Mouse (Mus musculus) heart, embryonic 12.5 days (tissue): Measurements from ENCODE around the gene Trap1a. TPM values are rescaled to one million over a fixed set of nuclear protein-coding genes. Genes with fewer than 3 reads are reported as not detected.
"Not testable (repeated sequence)": the region's sequence is repeated elsewhere in the genome, so short reads cannot be mapped to it uniquely, and the experiment has no call there.

Experiments used
- ATAC-seq: fragments of 200-750 bp; cut with Nextera tagmentation; 2 replicates; pipeline ENCODE4 v1.8.0; 2017; ENCODE audit warnings: moderate TSS enrichment, moderate library complexity; ENCODE audit not compliant: insufficient number of reproducible peaks, low FRiP score
- H3K27ac ChIP-seq: fragments of 300-500 bp; sonication (generic); 2 replicates; pipeline ENCODE4 v1.5.1; 2016; ENCODE audit warnings: mild to moderate bottlenecking, moderate library complexity; ENCODE audit not compliant: poor library complexity, severe bottlenecking
- H3K27me3 ChIP-seq: fragments of 300-500 bp; sonication (generic); replicated peaks from 2 replicates; pipeline ENCODE4 v1.6.1; 2016; ENCODE audit warnings: mild to moderate bottlenecking, moderate library complexity
- H3K36me3 ChIP-seq: fragments of 300-500 bp; sonication (generic); 2 replicates; pipeline ENCODE4 v1.6.1; 2016; ENCODE audit warnings: mild to moderate bottlenecking, moderate library complexity
- H3K4me1 ChIP-seq: fragments of 300-500 bp; sonication (generic); replicated peaks from 2 replicates; pipeline ENCODE4 v1.6.1; 2016; ENCODE audit warnings: mild to moderate bottlenecking
- H3K4me2 ChIP-seq: fragments of 300-500 bp; sonication (generic); 2 replicates; pipeline ENCODE4 v1.6.1; 2016; ENCODE audit warnings: mild to moderate bottlenecking, moderate library complexity
- H3K4me3 ChIP-seq: fragments of 300-500 bp; sonication (generic); 2 replicates; pipeline ENCODE4 v1.5.1; 2016; ENCODE audit warnings: mild to moderate bottlenecking
- H3K9ac ChIP-seq: fragments of 300-500 bp; sonication (generic); 2 replicates; pipeline ENCODE4 v1.6.1; 2016; ENCODE audit warnings: mild to moderate bottlenecking, moderate library complexity
- H3K9me3 ChIP-seq: fragments of 300-500 bp; sonication (generic); replicated peaks from 2 replicates; pipeline ENCODE4 v1.6.1; 2016; ENCODE audit warnings: mild to moderate bottlenecking, moderate library complexity
- WGBS: fragments of 180-500 bp; shearing (Covaris S2); methylation state at CpG from one replicate; pipeline ENCODE4 v1.1.7; 2016; 5-methylcytosine and 5-hydroxymethylcytosine counted together
- polyA plus RNA-seq: library from polyadenylated mRNA; unstranded; fragments of >200 nt; fragmentation: Nextera tagmentation; extraction: Ambion mirVana; gene quantifications from 2 replicates; pipeline ENCODE4 v1.2.1, GENCODE M21; 2016

The Trap1a gene
- polyA plus RNA-seq = 0.22 and 0.52 TPM in 2 replicates

GRCm38 (mm10) chrX:139333263-139333994 lies at the start of gene Trap1a:
Gene Trap1a, plus strand, starts transcription at chrX:139333683.
- Histone ChIP-seq H3K27me3 (no peaks in the 10 kb centered on the region), H3K9ac (no peak within 1 kb of the TSS), H3K27ac (no peak within 1 kb of the TSS), H3K4me1 (no peaks in the 10 kb centered on the region), H3K36me3 (no peaks in the 10 kb centered on the region), H3K4me2 (no peak within 1 kb of the TSS), H3K9me3 (no peaks in the 10 kb centered on the region), H3K4me3 (no peak within 1 kb of the TSS)
- 84% methylated on average over 24 of the region's 24 CpGs for WGBS
- no peak for ATAC-seq

GRCm38 (mm10) chrX:139293114-139293513 lies 40.4 kb upstream of the Trap1a start:
- 76% methylated on average over 2 of the region's 2 CpGs for WGBS
- Histone ChIP-seq H3K9ac (no peak overlapping the region), H3K27ac (no peak overlapping the region), H3K4me3 (no peak overlapping the region), H3K27me3 (no peaks in the 10 kb centered on the region), H3K36me3 (no peaks in the 10 kb centered on the region), H3K4me1 (no peaks in the 10 kb centered on the region), H3K4me2 (no peak overlapping the region), H3K9me3 (no peaks in the 10 kb centered on the region)
- no peak for ATAC-seq

- Histone ChIP-seq H3K36me3 (no peaks in the 10 kb centered on the region), H3K4me3 (no peak overlapping the region), H3K4me2 (no peak overlapping the region), H3K9ac (no peak overlapping the region), H3K4me1 (no peaks in the 10 kb centered on the region), H3K27ac (no peak overlapping the region), H3K9me3 (no peaks in the 10 kb centered on the region), H3K27me3 (no peaks in the 10 kb centered on the region)
- WGBS = 70% methylated on average over 1 of the region's 1 CpGs
- no peak for ATAC-seq
These were observed 38.2 kb upstream of the Trap1a start for GRCm38 (mm10) chrX:139295325-139295724.

GRCm38 (mm10) chrX:139317356-139317755 lies 16.1 kb upstream of the Trap1a start:
- H3K27ac ChIP-seq, H3K4me1 ChIP-seq, H3K9me3 ChIP-seq, H3K4me2 ChIP-seq, ATAC-seq, H3K36me3 ChIP-seq, H3K4me3 ChIP-seq, H3K9ac ChIP-seq, H3K27me3 ChIP-seq: not testable (repeated sequence)
- 64% methylated on average over 5 of the region's 5 CpGs for WGBS

GRCm38 (mm10) chrX:139332583-139332982 lies 900 bp upstream of the Trap1a start:
- no peak overlapping the region for H3K4me2 ChIP-seq
- no peaks in the 10 kb centered on the region for H3K9me3 ChIP-seq
- H3K4me1 ChIP-seq = no peaks in the 10 kb centered on the region
- H3K9ac ChIP-seq = no peak overlapping the region
- no peak for ATAC-seq
- H3K27ac ChIP-seq = no peak overlapping the region
- H3K36me3 ChIP-seq = no peaks in the 10 kb centered on the region
- WGBS = 90% methylated on average over 9 of the region's 9 CpGs
- H3K27me3 ChIP-seq = no peaks in the 10 kb centered on the region
- H3K4me3 ChIP-seq = no peak overlapping the region

GRCm38 (mm10) chrX:139334504-139335418 lies 1.3 kb downstream of the Trap1a start:
- Histone ChIP-seq H3K27ac (no peak overlapping the region), H3K9ac (no peak overlapping the region), H3K27me3 (no peaks in the 10 kb centered on the region), H3K36me3 (no peaks in the 10 kb centered on the region), H3K4me2 (no peak overlapping the region), H3K9me3 (no peaks in the 10 kb centered on the region), H3K4me3 (no peak overlapping the region), H3K4me1 (no peaks in the 10 kb centered on the region)
- 78% methylated on average over 12 of the region's 14 CpGs for WGBS
- ATAC-seq = no peak

- no peak for ATAC-seq
- 63% methylated on average over 3 of the region's 3 CpGs for WGBS
- no peaks in the 10 kb centered on the region for H3K27me3 ChIP-seq
- H3K4me1 ChIP-seq = no peaks in the 10 kb centered on the region
- H3K4me3 ChIP-seq = no peak overlapping the region
- H3K9ac ChIP-seq = no peak overlapping the region
- H3K9me3 ChIP-seq = no peaks in the 10 kb centered on the region
- H3K27ac ChIP-seq = no peak overlapping the region
- no peak overlapping the region for H3K4me2 ChIP-seq
- no peaks in the 10 kb centered on the region for H3K36me3 ChIP-seq
These were observed 2.1 kb downstream of the Trap1a start for GRCm38 (mm10) chrX:139335419-139336074.

- Histone ChIP-seq H3K36me3 (no peaks in the 10 kb centered on the region), H3K27me3 (no peaks in the 10 kb centered on the region), H3K27ac (no peak overlapping the region), H3K9me3 (no peaks in the 10 kb centered on the region), H3K9ac (no peak overlapping the region), H3K4me3 (no peak overlapping the region), H3K4me2 (no peak overlapping the region), H3K4me1 (no peaks in the 10 kb centered on the region)
- 90% methylated on average over 4 of the region's 4 CpGs for WGBS
- no peak for ATAC-seq
These were observed 6.1 kb downstream of the Trap1a start for GRCm38 (mm10) chrX:139339553-139339952.

- no peak overlapping the region for H3K27ac ChIP-seq
- no peak overlapping the region for H3K9ac ChIP-seq
- no peak overlapping the region for H3K4me3 ChIP-seq
- 78% methylated on average over 2 of the region's 2 CpGs for WGBS
- H3K4me2 ChIP-seq = no peak overlapping the region
- H3K9me3 ChIP-seq = no peaks in the 10 kb centered on the region
- no peaks in the 10 kb centered on the region for H3K36me3 ChIP-seq
- no peaks in the 10 kb centered on the region for H3K27me3 ChIP-seq
- ATAC-seq = no peak
- H3K4me1 ChIP-seq = no peaks in the 10 kb centered on the region
These were observed 7.7 kb downstream of the Trap1a start for GRCm38 (mm10) chrX:139341185-139341584.

GRCm38 (mm10) chrX:139352192-139352772 lies 18.8 kb downstream of the Trap1a start:
- Histone ChIP-seq H3K4me2 (no peak overlapping the region), H3K27me3 (no peaks in the 10 kb centered on the region), H3K4me1 (no peaks in the 10 kb centered on the region), H3K27ac (no peak overlapping the region), H3K9ac (no peak overlapping the region), H3K9me3 (no peaks in the 10 kb centered on the region), H3K36me3 (no peaks in the 10 kb centered on the region), H3K4me3 (no peak overlapping the region)
- 78% methylated on average over 5 of the region's 5 CpGs for WGBS
- no peak for ATAC-seq
